Mouse (Mus musculus) stomach, embryonic 16.5 days (tissue): ENCODE measurements around the gene Cd82. TPM values are rescaled to one million over a fixed set of nuclear protein-coding genes. Genes with fewer than 3 reads are reported as not detected.

Experiments
- ATAC-seq: fragments of 200-750 bp; cut with Nextera tagmentation; 2 replicates; pipeline ENCODE4 v1.8.0; 2017; ENCODE audit warnings: moderate number of reproducible peaks, moderate TSS enrichment; ENCODE audit not compliant: insufficient read depth, low FRiP score
- H3K27ac ChIP-seq: fragments of 300-500 bp; sonication (generic); 2 replicates; pipeline ENCODE4 v1.5.1; 2014; ENCODE audit warnings: low read length
- H3K27me3 ChIP-seq: fragments of 300-500 bp; sonication (generic); 2 replicates; pipeline ENCODE4 v1.6.1; 2014; ENCODE audit warnings: low read length, control low read depth, mixed read lengths; ENCODE audit not compliant: control insufficient read depth, insufficient read depth
- H3K36me3 ChIP-seq: fragments of 300-500 bp; sonication (generic); 2 replicates; pipeline ENCODE4 v1.6.1; 2014; ENCODE audit warnings: low read length; ENCODE audit not compliant: control insufficient read depth, insufficient read depth
- H3K4me1 ChIP-seq: fragments of 300-500 bp; sonication (generic); 2 replicates; pipeline ENCODE4 v1.6.1; 2014; ENCODE audit warnings: low read length, control low read depth, mixed read lengths; ENCODE audit not compliant: control insufficient read depth, insufficient read depth
- H3K4me2 ChIP-seq: fragments of 300-500 bp; sonication (generic); 2 replicates; pipeline ENCODE4 v1.6.1; 2014; ENCODE audit warnings: low read depth, low read length, mixed read lengths
- H3K4me3 ChIP-seq: fragments of 300-500 bp; sonication (generic); replicated peaks from 2 replicates; pipeline ENCODE4 v1.5.1; 2014; ENCODE audit warnings: mild to moderate bottlenecking, low read length
- H3K9ac ChIP-seq: fragments of 300-500 bp; sonication (generic); 2 replicates; pipeline ENCODE4 v1.6.1; 2014; ENCODE audit warnings: low read length
- H3K9me3 ChIP-seq: fragments of 300-500 bp; sonication (generic); replicated peaks from 2 replicates; pipeline ENCODE4 v1.6.1; 2016; ENCODE audit warnings: low read length, control low read depth; ENCODE audit not compliant: control insufficient read depth
- WGBS: fragments of 180-500 bp; shearing (Covaris S2); extraction: QIAGEN DNeasy Blood & Tissue Kit; methylation state at CpG from one replicate; pipeline ENCODE4 v1.1.7; 2014; 5-methylcytosine and 5-hydroxymethylcytosine counted together
- polyA plus RNA-seq: library from polyadenylated mRNA; unstranded; fragments of >200 nt; fragmentation: Nextera tagmentation; extraction: Ambion mirVana; gene quantifications from 2 replicates; pipeline ENCODE4 v1.2.1, GENCODE M21; 2015

The Cd82 gene
- polyA plus RNA-seq, 1 experiment from 2014 or later = 112 TPM

DNA sequence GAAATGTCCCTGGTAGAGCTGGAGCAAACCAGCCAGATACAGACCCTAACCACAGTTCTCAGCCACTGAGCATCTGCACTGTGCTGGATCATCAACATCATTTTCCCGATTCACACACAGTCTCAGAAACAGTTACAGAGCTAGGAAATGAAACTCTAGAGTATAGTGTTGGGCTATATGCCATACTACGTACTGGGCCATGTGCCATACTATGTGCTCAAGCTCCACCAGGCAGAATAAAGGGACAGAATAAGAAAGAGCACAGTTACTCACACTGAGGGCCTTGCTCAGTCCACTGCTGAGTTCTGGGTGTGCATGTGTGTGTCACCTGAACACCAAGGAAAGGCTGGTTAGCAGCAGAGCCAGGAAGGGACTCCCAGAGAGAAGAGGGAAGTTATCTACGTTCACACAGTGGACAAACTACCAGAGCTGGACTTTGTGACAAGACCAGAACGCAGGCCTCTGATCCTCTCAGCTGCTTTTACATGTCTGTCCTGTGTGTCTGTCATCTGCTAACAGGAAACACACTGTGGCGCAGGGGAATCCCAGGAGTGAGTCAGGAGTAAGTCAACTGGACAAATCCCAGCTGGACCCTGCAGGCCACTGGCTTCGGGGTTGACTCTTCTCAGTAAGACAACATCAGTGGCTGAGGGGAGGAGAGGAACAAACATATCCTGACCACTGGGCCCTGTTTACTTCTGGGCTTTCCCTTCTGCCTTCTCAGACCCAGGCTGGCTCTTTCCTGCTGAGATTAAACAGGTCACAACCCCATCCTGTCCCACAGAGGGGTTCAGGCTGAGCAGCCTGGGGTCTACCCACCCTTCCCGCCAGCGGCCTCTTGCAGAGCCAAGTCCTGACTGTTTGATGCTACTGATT, 4.4 kb downstream of the Cd82 start:
- no peak for ATAC-seq
- no peaks in the 10 kb centered on the region for H3K9me3 ChIP-seq
- WGBS = 40% methylated on average over 8 of the region's 8 CpGs
- H3K36me3 ChIP-seq = no peaks in the 10 kb centered on the region
- H3K4me1 ChIP-seq = peaks cover 76% of the 10 kb centered on the region
- no peaks in the 10 kb centered on the region for H3K27me3 ChIP-seq
- peak overlapping the region; percentile 81 for H3K27ac ChIP-seq
- peak overlapping the region; percentile 5; the same call in 1 of the 2 replicates for H3K9ac ChIP-seq
- no peak overlapping the region for H3K4me2 ChIP-seq
- H3K4me3 ChIP-seq = no peak overlapping the region

DNA sequence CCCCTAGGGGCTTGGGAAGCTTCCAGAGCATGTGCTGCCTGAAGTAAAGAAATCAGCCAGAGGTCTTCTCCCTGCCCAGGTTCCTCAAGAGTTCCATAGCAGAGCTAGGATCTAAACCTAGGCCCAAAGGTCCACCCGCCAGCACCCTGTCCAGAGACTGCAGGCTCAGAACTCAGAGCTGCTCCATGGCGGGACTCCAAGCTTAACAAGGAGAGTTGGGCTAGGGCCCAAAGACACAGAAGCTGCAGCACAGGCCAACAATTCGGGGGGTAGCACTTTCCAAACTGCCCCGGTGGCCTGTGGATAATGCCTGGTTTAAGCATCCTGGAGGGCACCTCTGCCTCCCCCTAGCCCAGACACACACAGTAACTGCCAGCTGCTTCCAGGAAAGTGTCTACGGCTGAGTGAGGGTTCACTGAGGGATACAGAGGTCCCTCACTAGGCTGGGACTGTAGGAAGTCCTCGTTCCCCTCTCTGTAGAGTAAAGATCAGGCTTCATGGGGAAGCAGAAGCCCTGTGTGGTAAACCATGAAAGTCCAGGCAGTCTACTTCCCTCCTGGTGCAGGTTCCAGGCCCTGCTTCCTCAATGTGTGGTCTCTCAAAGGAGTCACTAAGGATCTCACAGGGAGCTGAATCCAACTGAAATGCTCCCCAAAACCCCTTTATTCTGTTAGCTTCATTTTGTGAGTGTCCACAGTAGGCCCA, 5.4 kb downstream of the Cd82 start:
- H3K4me1 ChIP-seq = peaks cover 69% of the 10 kb centered on the region

DNA sequence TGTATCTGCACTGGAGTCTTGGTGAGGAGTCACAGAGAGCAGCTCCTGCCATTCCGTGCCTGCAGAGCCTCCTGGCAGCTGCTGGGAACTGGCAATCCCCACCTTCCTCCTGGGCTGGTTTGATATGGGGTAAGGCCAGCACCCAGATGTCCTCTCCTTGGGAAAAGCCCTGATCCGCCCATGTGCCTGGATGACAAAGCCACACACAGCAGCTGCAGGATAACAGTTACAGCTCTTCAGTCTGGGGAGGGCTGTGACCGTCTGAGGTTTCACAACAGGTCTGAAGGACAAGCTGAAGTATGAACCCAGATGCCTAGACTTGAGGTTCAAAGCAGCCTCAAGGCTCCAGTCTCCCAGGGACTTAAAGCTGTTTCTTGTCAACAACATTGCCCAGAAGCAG, 6.8 kb downstream of the Cd82 start:
- H3K27ac ChIP-seq = no peak overlapping the region
- H3K4me3 ChIP-seq = no peak overlapping the region
- ATAC-seq = no peak
- no peaks in the 10 kb centered on the region for H3K9me3 ChIP-seq
- no peak overlapping the region for H3K9ac ChIP-seq
- WGBS = 64% methylated on average over 3 of the region's 3 CpGs
- peaks cover 72% of the 10 kb centered on the region for H3K4me1 ChIP-seq
- no peaks in the 10 kb centered on the region for H3K27me3 ChIP-seq
- no peak overlapping the region for H3K4me2 ChIP-seq
- no peaks in the 10 kb centered on the region for H3K36me3 ChIP-seq

More for the DNA sequence above, 5.4 kb downstream of the Cd82 start:
- no peak overlapping the region for H3K27ac ChIP-seq
- H3K9me3 ChIP-seq = no peaks in the 10 kb centered on the region
- peak overlapping the region; percentile 46; the same call in 1 of the 2 replicates for H3K9ac ChIP-seq
- H3K27me3 ChIP-seq = no peaks in the 10 kb centered on the region
- no peaks in the 10 kb centered on the region for H3K36me3 ChIP-seq
- ATAC-seq = no peak
- no peak overlapping the region for H3K4me3 ChIP-seq
- WGBS = 77% methylated on average over 6 of the region's 6 CpGs
- H3K4me2 ChIP-seq = no peak overlapping the region

DNA sequence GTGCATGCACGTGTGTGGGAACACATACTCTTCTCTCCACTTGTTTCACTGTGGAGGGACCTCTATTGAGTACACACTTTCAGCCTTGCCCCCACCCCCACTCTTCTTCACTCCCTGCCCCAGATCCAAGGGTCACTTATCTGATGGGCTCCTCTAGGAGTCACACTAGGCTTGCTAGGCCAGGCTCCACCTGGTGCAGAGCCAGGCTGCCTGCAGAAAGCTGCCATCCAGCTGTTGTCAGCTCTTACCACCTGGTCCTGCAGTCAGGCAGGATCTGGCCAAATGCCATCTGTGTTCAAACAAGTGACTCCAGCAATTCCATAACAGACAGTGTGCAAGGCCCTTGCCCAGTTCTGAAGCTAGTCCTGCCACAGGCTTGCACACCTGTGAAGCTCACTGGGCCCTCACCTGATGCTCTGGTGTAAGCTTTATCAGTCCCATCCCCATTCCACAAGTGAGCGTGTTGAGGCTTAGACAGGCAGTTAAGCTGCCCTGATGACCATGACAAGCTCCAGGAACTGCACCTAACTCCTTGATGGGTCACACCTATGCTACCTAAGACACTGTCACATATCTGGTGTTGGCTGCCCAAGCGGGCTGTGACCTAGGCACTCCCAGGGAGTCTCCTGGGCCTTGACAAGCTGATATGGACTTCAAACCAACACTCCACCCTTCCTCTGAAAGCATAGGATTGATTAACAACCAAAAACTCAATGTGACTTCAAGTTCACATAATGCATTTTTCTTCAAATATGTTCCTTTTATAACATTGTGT, 7.9 kb downstream of the Cd82 start:
- Histone ChIP-seq H3K9ac (no peak overlapping the region; the same call in 1 of the 2 replicates), H3K36me3 (no peaks in the 10 kb centered on the region), H3K4me3 (no peak overlapping the region), H3K4me2 (no peak overlapping the region), H3K27ac (peak overlapping the region; percentile 66), H3K4me1 (peaks cover 72% of the 10 kb centered on the region), H3K27me3 (no peaks in the 10 kb centered on the region), H3K9me3 (no peaks in the 10 kb centered on the region)
- WGBS = 56% methylated on average over 3 of the region's 3 CpGs
- ATAC-seq = peak; percentile 53

DNA sequence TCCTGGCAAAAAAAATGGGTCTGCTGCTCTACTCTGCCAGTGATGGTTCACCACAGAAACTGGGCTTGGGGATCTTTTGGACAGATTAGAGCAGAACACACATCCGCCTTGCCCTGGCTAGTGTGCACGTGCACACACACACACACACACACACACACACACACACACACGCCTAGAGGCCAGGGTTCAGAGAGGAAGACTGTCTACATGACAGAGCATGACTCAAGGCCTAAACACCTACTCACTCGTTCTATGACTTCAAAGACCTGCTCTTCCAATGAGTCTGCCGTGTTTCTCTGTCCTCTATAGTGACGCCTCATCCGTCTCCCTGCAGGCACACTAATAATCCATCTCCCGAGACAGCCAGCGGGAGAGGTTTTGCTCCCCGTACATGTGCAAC, 8.6 kb downstream of the Cd82 start:
- peak overlapping the region; percentile 66 for H3K27ac ChIP-seq
- H3K36me3 ChIP-seq = no peaks in the 10 kb centered on the region
- H3K4me2 ChIP-seq = no peak overlapping the region
- peaks cover 66% of the 10 kb centered on the region for H3K4me1 ChIP-seq
- no peak overlapping the region for H3K9ac ChIP-seq
- no peak for ATAC-seq
- H3K4me3 ChIP-seq = no peak overlapping the region
- no peaks in the 10 kb centered on the region for H3K9me3 ChIP-seq
- WGBS = 41% methylated on average over 10 of the region's 10 CpGs
- no peaks in the 10 kb centered on the region for H3K27me3 ChIP-seq

DNA sequence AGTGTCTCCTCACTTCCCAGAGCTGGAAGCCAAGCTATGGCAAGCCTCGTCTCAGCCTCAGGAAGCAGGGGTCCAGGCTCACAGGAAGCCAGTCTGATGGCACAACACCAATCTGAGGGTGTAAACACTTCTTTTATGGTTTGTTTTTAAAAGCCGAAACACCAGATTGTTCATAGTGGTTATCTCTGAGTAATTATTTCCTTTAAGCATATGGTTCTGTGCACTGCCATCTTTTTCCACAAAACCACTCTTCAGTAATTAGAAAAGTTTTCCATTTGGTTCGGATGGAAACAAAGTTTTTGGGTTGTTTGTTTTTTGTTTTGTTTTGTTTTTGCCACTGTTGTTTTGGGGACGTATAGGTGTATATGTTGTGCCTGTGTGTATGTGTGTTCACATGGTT, 9.9 kb downstream of the Cd82 start:
- no peaks in the 10 kb centered on the region for H3K27me3 ChIP-seq
- no peaks in the 10 kb centered on the region for H3K9me3 ChIP-seq
- 80% methylated on average over 4 of the region's 4 CpGs for WGBS
- H3K4me2 ChIP-seq = no peak overlapping the region
- no peak overlapping the region for H3K4me3 ChIP-seq
- peaks cover 59% of the 10 kb centered on the region for H3K4me1 ChIP-seq
- no peaks in the 10 kb centered on the region for H3K36me3 ChIP-seq
- no peak overlapping the region for H3K9ac ChIP-seq
- H3K27ac ChIP-seq = no peak overlapping the region
- ATAC-seq = no peak

DNA sequence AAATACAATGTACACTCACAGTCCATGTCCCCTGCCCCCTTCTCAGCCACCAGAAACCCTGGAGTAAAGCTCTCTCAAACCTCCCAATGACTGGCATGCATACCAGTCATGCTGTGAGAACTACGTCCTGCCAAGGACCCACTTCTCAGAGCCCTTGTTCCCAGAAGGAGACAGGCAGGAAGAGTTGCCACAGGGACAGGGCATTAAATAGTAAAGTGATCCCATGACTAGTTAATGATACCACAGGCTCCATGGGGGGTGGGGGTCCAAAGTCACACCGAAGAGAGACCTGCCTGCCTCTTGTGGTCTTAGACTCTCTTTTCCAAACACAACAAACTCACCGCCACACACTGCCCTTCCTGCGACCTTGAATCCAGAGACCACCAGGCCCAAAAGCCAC, 10.4 kb downstream of the Cd82 start:
- Histone ChIP-seq H3K36me3 (no peaks in the 10 kb centered on the region), H3K9me3 (no peaks in the 10 kb centered on the region), H3K4me3 (no peak overlapping the region), H3K27me3 (no peaks in the 10 kb centered on the region), H3K27ac (no peak overlapping the region), H3K4me1 (peaks cover 58% of the 10 kb centered on the region), H3K9ac (no peak overlapping the region), H3K4me2 (no peak overlapping the region)
- ATAC-seq = no peak
- WGBS = 73% methylated on average over 4 of the region's 4 CpGs

DNA sequence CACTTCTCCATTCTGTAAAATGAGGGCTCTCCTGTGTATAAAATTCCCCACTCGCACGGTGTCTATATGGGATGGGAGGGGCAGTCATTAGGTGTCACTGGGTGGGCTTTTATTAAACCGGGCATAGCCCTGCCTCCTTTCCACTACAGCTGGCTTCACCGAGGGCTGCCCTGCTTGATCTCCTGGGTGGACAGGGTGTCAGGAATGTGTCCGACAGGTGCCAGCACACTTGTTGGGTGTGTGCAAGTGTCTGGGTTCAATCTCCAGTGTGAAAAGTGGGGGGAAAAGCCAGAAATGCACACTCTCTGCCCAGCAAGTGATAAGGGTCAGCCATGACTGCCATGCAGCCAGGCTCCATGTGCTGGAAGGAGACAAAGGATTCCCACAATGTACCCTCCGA, 10.9 kb downstream of the Cd82 start:
- H3K4me1 ChIP-seq = peaks cover 54% of the 10 kb centered on the region
- H3K27me3 ChIP-seq = no peaks in the 10 kb centered on the region
- WGBS = 73% methylated on average over 6 of the region's 6 CpGs
- no peak for ATAC-seq
- no peaks in the 10 kb centered on the region for H3K36me3 ChIP-seq
- H3K4me3 ChIP-seq = no peak overlapping the region
- peak overlapping the region; percentile 36; the same call in 1 of the 2 replicates for H3K9ac ChIP-seq
- no peak overlapping the region for H3K4me2 ChIP-seq
- H3K27ac ChIP-seq = no peak overlapping the region; the same call in 1 of the 2 replicates
- no peaks in the 10 kb centered on the region for H3K9me3 ChIP-seq
